Comparison of ENCODE assay signal across 11 mouse cellular contexts in genomic region chr1:86643101-86643809, GRCm38 (mm10). TPM values are rescaled to one million over a fixed set of nuclear protein-coding genes. Genes with fewer than 3 reads are reported as not detected.
DNase-seq lines count a peak whose midpoint lies in the region; ATAC-seq and TF ChIP-seq lines count a peak whose summit lies in the region.
"Had no signal": no experiment of that assay in that cellular context is flagged by ENCODE, and none has a peak within 500 bp of the region (broad histone marks: within the 10 kb centered on the region; RNA-seq: fewer than 3 reads in every experiment).

No protein-coding gene starts in this region.

- H3K36me3 ChIP-seq in lung, embryonic 16.5 days (ENCODE audit: control insufficient read depth, insufficient read depth, low read length), result no peaks in the 10 kb centered on the region

- no peak for TF ChIP-seq CTCF in lung, adult 2 months (IDR thresholded peaks at IDR 0.05; ENCODE audit: insufficient read depth, low read length)

- no peak overlapping the region for H3K27ac ChIP-seq in lung, embryonic 16.5 days (ENCODE audit: low read length)
- H3K27ac ChIP-seq: left cerebral cortex, adult 2 months had no signal

- no peak overlapping the region for H3K9ac ChIP-seq in lung, embryonic 16.5 days (ENCODE audit: low read length)

- DNase-seq in lung, adult 2 months, result no peak
- peak; percentile 57 for DNase-seq in thymus, postnatal 4 days
- no peak for DNase-seq in kidney, adult 8-10 months
- no peak for DNase-seq in cerebellum, adult 11 months
- DNase-seq: gastrocnemius, postnatal 14 days; lung, postnatal 14 days had no signal

- no peaks in the 10 kb centered on the region for H3K27me3 ChIP-seq in lung, embryonic 16.5 days (ENCODE audit: control insufficient read depth, insufficient read depth, low read depth, low read length)

- H3K4me1 ChIP-seq in lung, embryonic 16.5 days (replicated peaks; ENCODE audit: control insufficient read depth, insufficient read depth, low read length), result no peaks in the 10 kb centered on the region
- no peaks in the 10 kb centered on the region for H3K4me1 ChIP-seq in lung, adult 2 months (ENCODE audit: control insufficient read depth, insufficient read depth, low read length)

- TF ChIP-seq POLR2A in lung, adult 2 months (IDR thresholded peaks at IDR 0.05; ENCODE audit: borderline replicate concordance, extremely low read depth, low read depth, low read length), result no peak

- H3K4me2 ChIP-seq in lung, embryonic 16.5 days (ENCODE audit: low read depth, low read length), result no peak overlapping the region

- ATAC-seq in lung, embryonic 16.5 days (ENCODE audit: low read depth), result peak; percentile 41; the same call in 1 of the 2 replicates
- ATAC-seq in activated CD4-positive, CD25-positive, alpha-beta regulatory T cell, adult 4 months, result peak; percentile 28
- 0 out of 2 replicates have a peak, but pooled peaks have one; percentile 55 for ATAC-seq in megakaryocyte-erythroid progenitor cell, adult 5-6 weeks (replicated peaks; ENCODE audit: low FRiP score, low TSS enrichment, poor library complexity, severe bottlenecking)
- ATAC-seq: intestine, embryonic 16.5 days had no signal

- H3K9me3 ChIP-seq in lung, embryonic 16.5 days (ENCODE audit: control insufficient read depth, low read length), result no peaks in the 10 kb centered on the region

- WGBS in lung, embryonic 16.5 days, result 54% methylated on average over 13 of the region's 13 CpGs
- 53% methylated on average over 13 of the region's 13 CpGs for WGBS in lung, adult 2 months

- H3K4me3 ChIP-seq in lung, embryonic 16.5 days (ENCODE audit: low read length), result no peak overlapping the region
- H3K4me3 ChIP-seq in lung, adult 2 months (replicated peaks; ENCODE audit: extremely low read depth, low read depth, low read length), result no peak overlapping the region
- H3K4me3 ChIP-seq: left cerebral cortex, adult 2 months had no signal

RNA-seq across cellular contexts. Expression of gene Nppc, which starts 27.1 kb away (rescaled TPM):
- polyA plus RNA-seq in lung, embryonic 16.5 days (2015; fragmentation: Nextera tagmentation; extraction: Ambion mirVana), result 0.96 and 1.4 TPM in 2 replicates
- polyA plus RNA-seq in lung, adult 2 months (2012; rRNA removed), result 0.11 and 0.19 TPM in 2 replicates
- polyA plus RNA-seq in activated CD4-positive, CD25-positive, alpha-beta regulatory T cell, adult 4 months (2017; shearing (Covaris generic)), result not detected
- total RNA-seq in megakaryocyte-erythroid progenitor cell, adult 5-6 weeks (2014; fragmentation: Nextera tagmentation), result not detected in 2 replicates
- 0.70 and 0.80 TPM in 2 replicates for total RNA-seq in megakaryocyte-erythroid progenitor cell, adult 5-6 weeks (2017)
